Mouse (Mus musculus): Measurements from ENCODE around the gene Hyal1. TPM values are rescaled to one million over a fixed set of nuclear protein-coding genes. Genes with fewer than 3 reads are reported as not detected.
A peak's percentile ranks its signal among the peaks of the same experiment; 100 is the strongest.
"Not testable (repeated sequence)": the region's sequence is repeated elsewhere in the genome, so short reads cannot be mapped to it uniquely, and the experiment has no call there.

Hyal1 gene
- polyA plus RNA-seq, 1 experiment: 5.5 TPM

- DNase-seq (ENCODE audit: extremely low spot score in 1 of 2, low spot score in 1 of 2): no peak
Measured at GRCm38 (mm10) chr9:107570016-107570415, 6.7 kb upstream of the Hyal1 start.

- no peak for DNase-seq (ENCODE audit: extremely low spot score in 1 of 2, low spot score in 1 of 2)
Measured at GRCm38 (mm10) chr9:107570845-107571244, 5.9 kb upstream of the Hyal1 start.

GRCm38 (mm10) chr9:107571534-107572326 is 5.0 kb upstream of the Hyal1 start:
- DNase-seq (ENCODE audit: extremely low spot score in 1 of 2, low spot score in 1 of 2): no peak

GRCm38 (mm10) chr9:107572327-107572662 is 4.4 kb upstream of the Hyal1 start:
- DNase-seq (ENCODE audit: extremely low spot score in 1 of 2, low spot score in 1 of 2): no peak

GRCm38 (mm10) chr9:107573774-107574173 is 3.0 kb upstream of the Hyal1 start:
- not testable (repeated sequence) for DNase-seq (ENCODE audit: extremely low spot score in 1 of 2, low spot score in 1 of 2)

GRCm38 (mm10) chr9:107575579-107576356 is 959 bp upstream of the Hyal1 start:
- no peak for DNase-seq (ENCODE audit: extremely low spot score in 1 of 2, low spot score in 1 of 2)

- DNase-seq (ENCODE audit: extremely low spot score in 1 of 2, low spot score in 1 of 2): no peak
Measured at GRCm38 (mm10) chr9:107577871-107578270, 1.1 kb downstream of the Hyal1 start.

- no peak for DNase-seq (ENCODE audit: extremely low spot score in 1 of 2, low spot score in 1 of 2)
Measured at GRCm38 (mm10) chr9:107578587-107578986, 1.9 kb downstream of the Hyal1 start, which contains the start of gene Naa80. Gene Naa80, plus strand, starts transcription at chr9:107578887.

- no peak for DNase-seq (ENCODE audit: extremely low spot score in 1 of 2, low spot score in 1 of 2)
Measured at GRCm38 (mm10) chr9:107579023-107579900, 2.5 kb downstream of the Hyal1 start.

GRCm38 (mm10) chr9:107580501-107581317 is 4.0 kb downstream of the Hyal1 start, which contains the start of gene Hyal3:
Gene Hyal3, plus strand, starts transcription at chr9:107580818.
- DNase-seq (ENCODE audit: extremely low spot score in 1 of 2, low spot score in 1 of 2): peak; percentile 83 to 93

GRCm38 (mm10) chr9:107581584-107581983 is 4.9 kb downstream of the Hyal1 start:
- DNase-seq (ENCODE audit: extremely low spot score in 1 of 2, low spot score in 1 of 2): no peak

- DNase-seq (ENCODE audit: extremely low spot score in 1 of 2, low spot score in 1 of 2): no peak
Measured at GRCm38 (mm10) chr9:107582509-107583062, 5.9 kb downstream of the Hyal1 start.

- DNase-seq (ENCODE audit: extremely low spot score in 1 of 2, low spot score in 1 of 2): no peak
Measured at GRCm38 (mm10) chr9:107583174-107583573, 6.4 kb downstream of the Hyal1 start.

- no peak for DNase-seq (ENCODE audit: extremely low spot score in 1 of 2, low spot score in 1 of 2)
Measured at GRCm38 (mm10) chr9:107586504-107586903, 9.8 kb downstream of the Hyal1 start.

GRCm38 (mm10) chr9:107586974-107587832 is 10.5 kb downstream of the Hyal1 start, which contains the start of gene Ifrd2:
Gene Ifrd2, plus strand, starts transcription at chr9:107587642.
- DNase-seq (ENCODE audit: extremely low spot score in 1 of 2, low spot score in 1 of 2): peak; percentile 99

- peak in 1 of 2 experiments; percentile 47 for DNase-seq (ENCODE audit: extremely low spot score in 1 of 2, low spot score in 1 of 2)
Measured at GRCm38 (mm10) chr9:107587833-107588639, 11.3 kb downstream of the Hyal1 start.

- DNase-seq (ENCODE audit: extremely low spot score in 1 of 2, low spot score in 1 of 2): no peak
Measured at GRCm38 (mm10) chr9:107590058-107590772, 13.5 kb downstream of the Hyal1 start.
